Mouse (Mus musculus) adrenal gland, adult (tissue): ENCODE data around the gene Bap1.
A peak's percentile ranks its signal among the peaks of the same experiment; 100 is the strongest.

Source experiments
- DNase-seq, 2 experiments: peaks; one replicate each; pipeline ENCODE4 v3.0.0; 2022 to 2023; ENCODE audit warnings: low spot score in 1 of 2; ENCODE audit not compliant: inconsistent age in 2 of 2

The Bap1 gene

DNA sequence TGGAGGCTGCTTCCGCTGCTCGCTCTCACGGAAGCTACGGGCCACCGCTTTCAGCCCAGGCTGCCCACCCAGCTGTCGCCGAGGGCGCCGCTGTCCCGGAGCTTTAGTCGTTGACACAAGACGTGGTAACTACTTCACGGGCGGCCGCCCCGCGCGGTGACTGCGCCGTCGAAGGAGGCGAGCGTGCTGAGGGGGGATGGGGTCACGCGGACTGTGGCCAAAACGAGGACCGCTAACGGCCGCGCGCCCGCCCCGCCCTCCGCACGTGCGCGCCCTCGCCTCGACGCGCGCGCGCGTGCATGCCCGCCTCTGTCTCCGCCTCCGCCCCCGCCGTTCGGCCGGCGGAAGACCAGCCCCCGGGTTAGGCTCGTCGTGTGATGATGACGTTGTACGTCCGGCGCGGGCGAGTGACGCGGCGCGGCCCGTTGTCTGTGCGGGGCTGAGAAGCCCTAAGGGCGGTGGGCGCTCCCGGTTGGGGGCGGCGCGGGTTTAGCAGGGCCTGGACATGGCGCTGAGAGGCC lies at the start of gene Bap1, which contains the start of gene Phf7:
Gene Bap1 (plus strand): TSS at position 367 of the 521 bp plus-strand sequence.
Gene Phf7 (minus strand): TSS at position 234 of the 521 bp plus-strand sequence.
- peak; percentile 95 to 98 for DNase-seq

DNA sequence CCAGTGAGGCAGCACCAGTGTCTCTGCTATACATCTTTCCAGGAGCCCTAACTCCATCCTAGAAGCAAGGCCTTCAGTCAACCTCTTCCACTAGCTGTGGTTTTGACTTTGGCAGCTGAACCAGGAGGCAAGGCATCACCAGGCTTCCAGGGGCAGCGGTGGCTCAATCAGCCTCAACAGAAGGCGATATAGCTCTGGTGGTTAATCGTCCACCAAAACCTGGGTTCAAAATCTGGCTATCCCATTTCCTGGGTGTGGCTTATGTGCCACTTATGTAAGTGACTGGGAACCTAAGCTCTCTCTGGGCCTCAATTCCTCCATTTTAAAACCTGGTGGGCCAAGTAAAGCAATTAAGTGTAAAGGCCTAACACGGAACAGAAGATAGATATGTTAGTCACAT lies 46.4 kb upstream of the Bap1 start:
- no peak for DNase-seq

GRCm38 (mm10) chr14:31205244-31205561 lies 46.0 kb upstream of the Bap1 start:
- DNase-seq: no peak

GRCm38 (mm10) chr14:31205562-31206467 lies 45.4 kb upstream of the Bap1 start:
- peak; percentile 68 to 86 for DNase-seq

DNA sequence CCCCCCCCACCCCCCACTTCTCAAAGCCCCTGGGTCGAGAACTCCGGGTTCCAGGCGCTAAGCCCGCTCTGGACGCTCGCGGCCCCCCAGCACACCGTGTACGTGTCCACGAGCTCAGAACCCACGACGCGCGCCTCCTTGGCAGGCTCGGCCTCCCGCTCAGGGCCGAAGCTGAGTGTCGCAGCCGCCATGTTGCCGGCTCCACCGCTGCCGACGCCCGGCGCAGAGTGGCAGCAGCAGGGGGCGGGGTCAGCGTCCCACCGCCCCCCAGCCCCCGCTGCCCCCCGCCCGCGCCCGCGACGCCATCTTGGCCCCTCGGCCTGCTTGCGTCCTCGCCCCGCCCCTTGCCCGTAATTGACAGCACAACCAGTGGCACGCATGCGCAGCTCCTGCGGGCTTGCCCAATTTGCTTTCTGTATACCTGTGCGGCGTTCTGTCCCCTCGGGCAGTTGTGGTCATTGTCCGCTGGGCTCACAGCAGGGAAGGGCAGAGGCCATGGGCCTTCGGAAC lies 44.7 kb upstream of the Bap1 start:
- peak; percentile 96 to 98 for DNase-seq

- peak; percentile 70 to 88 for DNase-seq
Observed at GRCm38 (mm10) chr14:31207070-31207830, 44.0 kb upstream of the Bap1 start.

DNA sequence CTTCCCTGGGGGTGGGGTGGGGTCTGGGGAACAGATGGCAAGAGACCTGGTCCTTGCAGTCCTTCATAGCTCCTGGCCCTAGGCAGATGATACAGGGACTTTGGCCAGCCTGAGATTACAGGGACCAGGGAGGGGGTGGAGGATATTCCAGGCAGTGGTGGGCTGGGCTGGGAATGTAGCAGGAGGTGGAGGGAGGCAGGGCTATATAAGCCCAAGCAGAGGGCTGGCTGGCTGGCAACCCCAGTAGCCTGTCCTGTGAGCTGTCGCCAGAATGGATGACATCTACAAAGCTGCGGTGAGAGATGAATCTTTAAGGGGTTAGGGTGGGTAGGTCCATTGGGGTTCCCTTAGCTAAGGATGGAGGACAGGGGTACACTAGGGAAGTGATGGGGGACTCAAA lies 43.2 kb upstream of the Bap1 start, which contains the start of gene Tnnc1:
Gene Tnnc1 (plus strand): TSS at position 229 of the 400 bp plus-strand sequence.
- no peak for DNase-seq

DNA sequence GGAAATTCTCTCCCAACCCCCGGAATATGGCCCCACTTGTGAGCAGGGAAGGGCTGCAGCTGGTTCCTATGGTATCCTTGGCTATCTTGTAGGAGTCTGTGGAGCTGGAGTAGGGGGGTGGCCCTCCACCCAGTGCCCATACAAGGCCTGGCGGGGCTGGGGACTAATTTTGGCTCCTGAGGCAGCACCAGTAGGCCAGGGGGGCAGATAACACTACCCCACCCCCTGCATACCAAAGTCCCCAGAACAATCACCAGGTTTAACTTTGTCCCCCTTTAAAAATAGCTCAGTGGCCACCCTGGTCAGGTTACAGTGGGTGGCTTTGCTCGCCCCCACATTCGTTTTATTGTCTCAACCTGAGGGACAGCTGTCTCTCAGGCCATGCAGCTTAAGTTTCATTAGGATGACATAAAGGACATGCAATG lies 42.1 kb upstream of the Bap1 start:
- no peak for DNase-seq

- DNase-seq: no peak
Observed at GRCm38 (mm10) chr14:31211854-31212253, 39.4 kb upstream of the Bap1 start.

DNA sequence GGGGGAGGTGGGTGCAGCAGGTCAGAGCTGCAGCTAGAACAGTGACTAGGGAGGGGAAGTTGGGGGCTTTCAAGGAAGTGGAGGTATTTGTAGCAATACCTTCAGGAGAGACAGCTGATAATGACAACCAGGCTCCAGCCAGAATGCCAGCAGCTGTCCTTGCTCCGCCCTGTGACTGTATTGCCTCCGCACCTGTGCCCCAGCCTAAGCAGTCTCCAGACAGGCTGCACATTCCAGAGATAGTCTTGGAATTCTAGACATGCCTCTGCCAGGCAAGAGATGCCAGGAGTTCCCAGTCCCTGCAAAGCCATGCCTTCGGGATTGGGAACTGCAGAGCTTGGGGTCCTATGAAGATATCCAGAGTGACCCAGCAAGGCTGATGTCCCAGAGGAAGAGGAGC lies 38.8 kb upstream of the Bap1 start:
- no peak for DNase-seq

DNA sequence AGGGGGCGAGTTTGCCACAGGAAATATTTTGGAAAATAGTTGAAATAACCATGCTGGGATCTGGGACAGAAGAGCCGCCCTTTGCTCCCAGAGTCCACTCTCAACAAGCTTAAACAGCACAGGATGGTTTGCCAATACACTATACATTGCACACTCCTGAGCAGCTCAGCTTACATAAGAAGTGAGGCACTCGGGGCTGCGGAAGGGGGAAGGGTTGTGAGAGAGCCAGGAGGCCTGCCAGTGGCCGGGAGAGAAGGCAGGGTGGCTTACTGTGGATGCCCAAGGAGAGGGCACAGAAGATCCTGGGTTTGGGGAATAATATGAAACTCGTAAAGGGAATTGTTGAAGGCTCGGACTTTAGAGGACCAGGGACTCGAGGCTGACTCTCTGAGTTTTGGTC lies 37.4 kb upstream of the Bap1 start:
- no peak for DNase-seq

DNA sequence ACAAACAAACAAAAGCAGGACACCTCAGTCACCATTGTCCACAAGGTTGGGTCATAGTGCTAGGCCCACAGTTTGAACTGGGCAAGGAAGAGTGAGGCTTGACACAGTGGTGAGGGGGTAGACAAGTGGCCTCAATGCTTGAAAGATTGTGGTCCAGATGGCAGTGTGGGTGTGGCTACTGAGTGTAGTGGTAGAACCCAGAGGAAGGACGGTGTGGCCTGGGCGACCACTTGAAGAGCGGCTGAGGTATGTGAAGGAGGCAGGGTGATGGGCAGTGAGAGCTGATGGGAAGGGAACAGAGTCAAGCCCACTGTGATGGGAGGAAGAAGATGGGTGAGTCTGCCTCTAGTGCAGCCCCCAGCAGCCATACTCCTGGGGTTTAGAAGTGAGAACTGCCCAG lies 36.6 kb upstream of the Bap1 start:
- no peak for DNase-seq

- DNase-seq: peak; percentile 62 to 90
Observed at GRCm38 (mm10) chr14:31215157-31216002, 35.9 kb upstream of the Bap1 start.

DNA sequence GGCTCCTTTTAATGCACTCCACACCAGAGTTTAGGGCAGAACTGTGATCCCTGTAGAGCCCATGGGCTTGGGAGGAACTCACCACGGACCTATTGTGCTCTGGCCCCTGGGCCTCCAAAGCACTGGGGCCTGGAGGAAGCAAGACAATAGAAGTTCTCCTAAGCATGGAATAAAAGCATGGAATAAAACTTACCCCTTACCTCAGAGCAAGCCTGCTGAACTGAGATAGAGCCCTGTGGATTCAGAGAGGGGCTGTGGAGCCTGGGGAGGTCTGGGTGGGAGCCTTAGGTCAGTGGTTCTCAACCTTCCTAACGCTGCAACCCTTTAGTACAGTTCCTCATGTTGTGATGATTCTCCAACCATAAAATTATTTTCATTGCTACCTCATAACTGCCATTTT lies 34.4 kb upstream of the Bap1 start, which contains the start of gene Nisch:
Gene Nisch (minus strand): TSS at position 101 of the 400 bp plus-strand sequence.
- DNase-seq: no peak

DNA sequence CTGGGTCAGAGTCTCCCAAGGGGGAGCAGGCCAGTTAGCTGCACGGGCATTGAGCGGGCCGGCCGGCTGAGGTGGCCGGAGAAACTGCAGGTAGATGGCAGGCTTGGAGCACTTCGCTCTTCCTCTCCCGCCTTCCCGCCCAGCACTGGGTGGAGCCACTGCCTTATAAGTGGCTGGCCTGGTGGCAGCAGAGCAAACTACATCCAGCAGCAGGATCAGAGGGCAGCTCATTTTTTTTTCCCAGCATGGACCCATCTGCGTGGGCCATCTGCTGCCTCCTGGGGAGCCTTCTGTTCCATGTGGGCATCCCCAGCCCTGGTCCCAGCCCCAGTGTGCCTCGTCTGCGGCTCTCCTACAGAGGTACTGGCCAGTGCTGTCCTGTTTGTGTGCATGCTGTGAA lies 33.6 kb upstream of the Bap1 start, which contains the start of gene Sema3g:
Gene Sema3g (plus strand): TSS at position 195 of the 400 bp plus-strand sequence.
- DNase-seq: peak; percentile 62 to 71

DNA sequence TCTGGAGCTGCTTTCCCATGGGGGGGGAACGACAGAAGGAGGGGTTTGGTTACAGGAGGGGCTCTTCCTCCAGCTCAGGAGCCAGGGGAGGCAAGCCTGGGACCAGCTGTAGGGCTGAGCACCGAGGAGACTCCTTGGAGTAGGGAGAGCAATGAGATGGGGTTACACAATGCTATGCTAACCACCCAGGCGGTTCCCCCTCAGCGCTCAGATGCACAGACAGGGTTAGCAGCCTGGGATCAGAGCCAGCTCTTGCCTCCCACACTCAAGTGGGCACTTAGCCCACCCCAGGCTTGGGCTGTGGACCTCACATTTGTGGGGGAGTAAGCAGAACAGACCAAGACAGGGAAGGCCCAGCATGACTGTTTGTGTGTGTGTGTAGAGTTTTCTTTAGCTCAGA lies 24.3 kb upstream of the Bap1 start:
- peak in 1 of 2 experiments; percentile 25 for DNase-seq

- DNase-seq: peak in 1 of 2 experiments; percentile 58
Observed at GRCm38 (mm10) chr14:31228234-31228633, 23.0 kb upstream of the Bap1 start.

- DNase-seq: peak in 1 of 2 experiments; percentile 46
Observed at GRCm38 (mm10) chr14:31230442-31230841, 20.8 kb upstream of the Bap1 start.

DNA sequence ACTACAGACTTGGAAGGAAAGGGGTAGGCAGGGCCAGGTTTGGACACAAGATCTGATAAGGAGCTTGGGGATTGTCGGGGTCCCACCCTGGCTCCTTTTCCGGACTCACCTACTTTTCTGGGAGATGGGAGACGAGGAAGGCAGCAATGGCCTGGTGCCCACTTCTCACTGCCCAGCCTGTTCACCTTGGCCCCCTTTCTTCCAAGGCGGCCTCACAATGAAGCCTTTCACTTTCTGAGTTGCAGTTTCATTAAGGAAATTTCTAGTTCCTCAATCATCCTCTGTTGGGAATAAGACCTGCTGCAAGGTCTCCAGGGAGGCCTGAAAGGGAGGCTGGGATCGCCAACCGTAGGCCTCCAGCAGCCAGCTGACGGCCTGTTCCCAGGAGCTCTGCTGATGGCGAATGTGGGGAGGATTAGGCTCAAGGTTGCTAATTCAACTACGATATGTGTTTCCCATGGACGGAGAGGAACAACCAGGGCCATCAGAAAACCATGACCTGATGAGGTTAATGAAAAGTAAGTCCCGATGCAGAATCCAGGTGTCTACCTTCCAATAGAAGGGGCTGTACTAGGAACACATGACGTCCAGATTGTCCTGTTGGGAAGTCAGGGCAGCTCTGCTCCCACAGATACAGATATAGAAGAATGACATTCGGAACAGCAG lies 18.7 kb upstream of the Bap1 start:
- DNase-seq: peak in 1 of 2 experiments; percentile 67
